ENCODE assay signal across 8 mouse cellular contexts in genomic region chr9:83924878-83925687, GRCm38 (mm10). TPM values are rescaled to one million over a fixed set of nuclear protein-coding genes. Genes with fewer than 3 reads are reported as not detected.
A peak's percentile ranks its signal among the peaks of the same experiment; 100 is the strongest.
DNase-seq lines count a peak whose midpoint lies in the region; ATAC-seq lines count a peak whose summit lies in the region.

Bckdhb (plus strand) TSS chr9:83925145.

- peak; percentile 87 for ATAC-seq in heart, embryonic 13.5 days (ENCODE audit: extremely low read depth, insufficient number of reproducible peaks, low FRiP score, low TSS enrichment)
- peak; percentile 97 for ATAC-seq in liver, embryonic 12.5 days
- peak; percentile 99 for ATAC-seq in stomach, embryonic 15.5 days (ENCODE audit: insufficient read depth, low FRiP score, low read depth)

- H3K4me1 ChIP-seq in brown adipose tissue, adult 24 weeks (ENCODE audit: control insufficient read depth, insufficient read depth, insufficient read length, low read length), result no peaks in the 10 kb centered on the region
- peaks cover 7% of the 10 kb centered on the region for H3K4me1 ChIP-seq in heart, embryonic 13.5 days
- H3K4me1 ChIP-seq in liver, embryonic 12.5 days, result peaks cover 9% of the 10 kb centered on the region
- peaks cover 6% of the 10 kb centered on the region; the same call in 1 of the 2 replicates for H3K4me1 ChIP-seq in stomach, embryonic 15.5 days

- peak within 1 kb of the TSS; percentile 86 for H3K4me2 ChIP-seq in heart, embryonic 13.5 days
- peak within 1 kb of the TSS; percentile 84 for H3K4me2 ChIP-seq in liver, embryonic 12.5 days
- H3K4me2 ChIP-seq in stomach, embryonic 15.5 days, result peak within 1 kb of the TSS; percentile 80

- H3K27me3 ChIP-seq in heart, embryonic 13.5 days (replicated peaks), result no peaks in the 10 kb centered on the region
- no peaks in the 10 kb centered on the region for H3K27me3 ChIP-seq in liver, embryonic 12.5 days (replicated peaks)
- H3K27me3 ChIP-seq in stomach, embryonic 15.5 days (replicated peaks), result no peaks in the 10 kb centered on the region

- WGBS in heart, embryonic 13.5 days, result under 1% methylated on average over 45 of the region's 46 CpGs
- under 1% methylated on average over 42 of the region's 46 CpGs for WGBS in liver, embryonic 12.5 days (ENCODE audit: insufficient replicate concordance)
- under 1% methylated on average over 40 of the region's 46 CpGs for WGBS in stomach, embryonic 15.5 days

- H3K9me3 ChIP-seq in heart, embryonic 13.5 days, result no peaks in the 10 kb centered on the region
- H3K9me3 ChIP-seq in liver, embryonic 12.5 days (replicated peaks), result no peaks in the 10 kb centered on the region
- H3K9me3 ChIP-seq in stomach, embryonic 15.5 days, result no peaks in the 10 kb centered on the region

- peak within 1 kb of the TSS; percentile 88 for H3K9ac ChIP-seq in heart, embryonic 13.5 days
- peak within 1 kb of the TSS; percentile 33 for H3K9ac ChIP-seq in liver, embryonic 12.5 days
- H3K9ac ChIP-seq in stomach, embryonic 15.5 days, result peak within 1 kb of the TSS; percentile 56; the same call in 1 of the 2 replicates

- H3K27ac ChIP-seq in brown adipose tissue, adult 24 weeks (replicated peaks; ENCODE audit: low read depth, low read length), result peak within 1 kb of the TSS; percentile 85
- no peak within 1 kb of the TSS; the same call in 1 of the 2 replicates for H3K27ac ChIP-seq in heart, embryonic 13.5 days (replicated peaks)
- H3K27ac ChIP-seq in liver, embryonic 12.5 days, result no peak within 1 kb of the TSS
- no peak within 1 kb of the TSS for H3K27ac ChIP-seq in stomach, embryonic 15.5 days

- DNase-seq in CD4-positive, CD25-positive, alpha-beta regulatory T cell, adult 2 months (ENCODE audit: low read depth, low spot score), result peak; percentile 97
- peak; percentile 46 for DNase-seq in fat pad, adult 2 months (ENCODE audit: extremely low read depth, low read depth, low spot score)
- DNase-seq in kidney, postnatal 10 days, result peak; percentile 98
- DNase-seq in natural killer cell, adult 2 months (ENCODE audit: low spot score in 2 of 2), result peak; percentile 85 to 90

- H3K36me3 ChIP-seq in heart, embryonic 13.5 days, result no peaks in the 10 kb centered on the region
- no peaks in the 10 kb centered on the region for H3K36me3 ChIP-seq in liver, embryonic 12.5 days
- no peaks in the 10 kb centered on the region for H3K36me3 ChIP-seq in stomach, embryonic 15.5 days

- H3K4me3 ChIP-seq in brown adipose tissue, adult 24 weeks (ENCODE audit: insufficient read depth, low read depth, low read length), result peak within 1 kb of the TSS; percentile 90
- H3K4me3 ChIP-seq in heart, embryonic 13.5 days, result peak within 1 kb of the TSS; percentile 87
- peak within 1 kb of the TSS; percentile 66 for H3K4me3 ChIP-seq in liver, embryonic 12.5 days
- peak within 1 kb of the TSS; percentile 88 for H3K4me3 ChIP-seq in stomach, embryonic 15.5 days (replicated peaks)

RNA-seq across cellular contexts. Expression of gene Bckdhb, which starts in this region (rescaled TPM):
- 253 and 257 TPM in 2 replicates for polyA plus RNA-seq in brown adipose tissue, adult 24 weeks (2012; ENCODE audit: insufficient read depth, insufficient read length, missing spikeins)
- 43.3 and 50.0 TPM in 2 replicates for polyA plus RNA-seq in heart, embryonic 13.5 days (2015; fragmentation: Nextera tagmentation; extraction: Ambion mirVana)
- polyA plus RNA-seq in liver, embryonic 12.5 days (2016; fragmentation: Nextera tagmentation; extraction: Ambion mirVana), result 22.4 and 24.2 TPM in 2 replicates
- polyA plus RNA-seq in stomach, embryonic 15.5 days (2015; fragmentation: Nextera tagmentation; extraction: Ambion mirVana), result 51.4 and 51.5 TPM in 2 replicates

Comparison
In these comparisons a context has a peak if more than half of its experiments do, and no peak if none do; other contexts are left out.
1. DNase-seq: peak in every context shown above with its lines; median percentile 98 in kidney, postnatal 10 days; 97 in CD4-positive, CD25-positive, alpha-beta regulatory T cell, adult 2 months; 88 in natural killer cell, adult 2 months; 46 in fat pad, adult 2 months.
2. H3K9ac ChIP-seq: peak in every context shown above with its lines; median percentile 88 in heart, embryonic 13.5 days; 56 in stomach, embryonic 15.5 days; 33 in liver, embryonic 12.5 days.